Mouse (Mus musculus) cerebellum, adult 8-10 months (tissue): Measurements from ENCODE around the gene Bcl2l13.
"Not testable (repeated sequence)": the region's sequence is repeated elsewhere in the genome, so short reads cannot be mapped to it uniquely, and the experiment has no call there.

Experiments
- DNase-seq: peaks from one replicate; pipeline ENCODE4 v3.0.0; 2022

Gene Bcl2l13

DNA sequence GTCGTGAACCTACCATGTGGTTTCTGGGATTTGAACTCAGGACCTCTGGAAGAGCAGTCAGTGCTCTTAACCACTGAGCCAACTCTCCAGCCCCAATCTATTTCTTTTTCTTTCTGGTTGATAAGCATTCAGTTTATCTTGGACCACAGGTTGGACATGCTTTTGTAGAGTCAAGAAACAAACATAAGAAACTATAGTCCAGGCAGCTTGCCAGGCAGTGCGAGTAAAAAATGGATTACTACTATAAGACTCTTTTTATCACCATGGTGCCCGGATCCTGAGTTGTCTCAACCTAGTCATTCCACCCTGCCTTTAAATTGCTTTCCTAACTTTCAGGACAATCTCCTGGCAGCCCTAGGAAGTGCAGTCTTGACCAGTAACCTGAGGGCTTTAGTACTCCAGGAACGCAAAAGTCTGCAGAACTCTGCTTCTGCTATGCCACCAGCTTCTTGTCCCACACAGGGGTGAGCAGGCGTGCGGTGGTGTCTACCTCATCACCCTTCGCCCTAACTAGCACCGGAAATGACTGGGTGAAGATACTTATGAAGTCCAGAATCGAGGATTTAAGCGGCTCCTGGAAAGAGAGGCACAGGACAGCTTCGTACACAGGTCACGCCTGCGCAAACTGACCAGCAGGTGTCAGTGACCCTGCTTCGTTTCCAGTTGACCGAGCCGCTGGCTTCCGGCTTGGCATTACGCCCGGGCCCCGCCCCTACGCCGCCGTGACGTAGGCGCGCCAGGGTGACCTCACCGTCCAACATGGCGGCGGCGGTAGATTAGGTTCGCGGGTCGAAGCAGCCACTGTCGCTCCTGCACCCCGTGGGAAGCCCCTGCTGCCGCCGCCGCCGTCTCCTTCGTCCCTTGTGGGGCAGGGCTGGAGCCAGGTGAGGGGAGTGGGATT lies at the start of gene Bcl2l13:
Gene Bcl2l13, plus strand, starts transcription at position 739 of the 901 bp plus-strand sequence.
- peak; percentile 95 for DNase-seq

DNA sequence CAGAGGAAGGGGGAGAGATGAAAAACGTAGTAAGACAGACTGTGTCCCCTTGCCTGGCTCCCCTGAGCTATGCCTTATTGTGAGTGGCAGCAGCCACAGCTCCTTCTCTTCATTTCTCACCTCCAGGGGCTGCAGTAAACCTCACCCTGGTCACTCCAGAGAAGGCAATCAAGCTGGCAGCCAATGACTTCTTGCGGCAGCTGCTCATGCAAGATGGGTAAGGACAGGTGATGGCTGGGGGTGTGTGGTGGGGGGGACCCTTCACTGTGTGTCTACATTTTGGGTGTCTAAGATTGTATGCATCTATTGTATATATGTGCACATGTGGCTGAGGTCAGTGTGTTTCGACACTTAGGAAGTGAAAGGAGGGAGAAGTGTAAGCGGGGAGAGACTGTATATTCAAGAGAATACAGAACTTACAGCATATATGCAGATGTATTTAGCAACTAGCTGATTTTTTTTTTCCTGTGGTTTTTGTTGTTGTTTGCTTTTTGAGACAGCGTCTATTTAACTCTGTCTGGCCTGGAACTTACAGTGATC lies 47.9 kb upstream of the Bcl2l13 start:
- no peak for DNase-seq

DNA sequence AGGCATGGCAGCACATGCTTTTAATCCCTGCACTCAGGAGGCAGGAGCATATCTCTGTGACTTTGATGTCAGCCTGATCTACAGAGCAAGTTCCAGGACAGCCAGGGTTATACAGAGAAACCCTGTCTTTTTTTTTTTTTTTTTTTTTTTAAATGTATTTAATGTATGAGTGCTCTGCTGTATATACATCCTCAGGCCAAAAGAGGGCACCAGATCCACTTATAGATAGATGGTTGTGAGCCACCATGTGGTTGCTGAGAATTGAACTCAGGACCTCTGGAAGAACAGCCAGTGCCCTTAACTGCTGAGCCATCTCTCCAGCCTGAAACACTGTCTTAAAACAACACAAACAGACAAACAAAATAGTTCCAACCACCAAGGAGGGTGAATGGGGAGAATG lies 47.1 kb upstream of the Bcl2l13 start:
- no peak for DNase-seq

DNA sequence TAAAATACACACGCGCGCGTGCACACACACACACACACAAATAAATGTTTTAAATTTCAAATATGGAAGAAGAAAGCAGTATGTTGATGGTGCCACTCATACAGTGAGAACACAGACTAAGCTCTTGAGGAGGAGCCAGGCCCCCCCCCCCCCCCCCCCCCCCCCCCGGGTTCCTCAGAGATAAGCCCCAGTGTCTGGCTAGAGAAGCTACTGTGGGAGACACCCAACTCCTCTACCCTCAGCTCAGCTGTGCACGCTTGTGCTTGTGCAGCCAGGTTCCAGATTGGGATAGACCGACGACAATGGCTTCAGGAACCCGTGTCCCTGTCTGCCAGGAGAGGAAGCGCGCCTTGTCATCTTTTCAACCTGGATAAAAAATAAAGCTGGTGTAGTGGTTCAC lies 45.9 kb upstream of the Bcl2l13 start:
- no peak for DNase-seq

DNA sequence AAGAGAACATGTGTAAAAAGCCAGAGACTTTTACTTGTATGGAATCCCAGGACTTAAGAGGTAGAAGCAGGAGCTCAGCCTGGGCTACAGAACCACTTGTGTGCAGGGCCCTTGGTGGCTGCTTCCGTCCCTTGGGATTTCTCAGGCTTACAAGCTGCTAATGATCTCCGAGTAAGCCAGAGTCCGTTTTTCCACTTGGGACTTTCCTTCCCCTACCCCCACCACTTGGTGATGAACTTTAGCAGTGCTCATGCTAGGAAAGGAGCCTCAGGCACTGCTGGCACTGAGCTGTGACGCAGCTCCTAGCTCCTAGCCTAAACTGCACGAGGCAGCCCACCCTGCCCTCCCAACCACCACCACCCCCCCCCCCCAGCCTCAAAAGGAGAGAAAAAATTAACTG lies 45.3 kb upstream of the Bcl2l13 start:
- DNase-seq: no peak

DNA sequence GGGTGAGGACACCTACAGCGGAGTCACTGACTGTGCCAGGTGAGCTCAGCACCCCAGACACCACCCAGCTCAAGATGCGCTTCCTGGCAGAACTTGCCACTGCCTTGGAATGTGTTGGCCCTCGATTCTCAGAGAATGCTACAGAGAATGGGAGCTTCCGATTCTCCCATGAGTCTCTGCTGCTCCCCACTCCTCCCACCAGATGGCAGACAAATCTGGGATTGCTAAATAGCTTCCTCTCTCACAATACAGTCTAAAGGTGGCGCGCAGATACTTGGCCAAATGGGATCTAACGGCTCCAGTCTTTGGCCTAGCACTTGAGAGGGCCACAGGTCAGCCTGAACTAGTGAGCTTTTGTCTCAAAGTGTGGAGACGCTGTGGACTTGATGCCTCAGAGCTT lies 43.1 kb upstream of the Bcl2l13 start:
- no peak for DNase-seq

DNA sequence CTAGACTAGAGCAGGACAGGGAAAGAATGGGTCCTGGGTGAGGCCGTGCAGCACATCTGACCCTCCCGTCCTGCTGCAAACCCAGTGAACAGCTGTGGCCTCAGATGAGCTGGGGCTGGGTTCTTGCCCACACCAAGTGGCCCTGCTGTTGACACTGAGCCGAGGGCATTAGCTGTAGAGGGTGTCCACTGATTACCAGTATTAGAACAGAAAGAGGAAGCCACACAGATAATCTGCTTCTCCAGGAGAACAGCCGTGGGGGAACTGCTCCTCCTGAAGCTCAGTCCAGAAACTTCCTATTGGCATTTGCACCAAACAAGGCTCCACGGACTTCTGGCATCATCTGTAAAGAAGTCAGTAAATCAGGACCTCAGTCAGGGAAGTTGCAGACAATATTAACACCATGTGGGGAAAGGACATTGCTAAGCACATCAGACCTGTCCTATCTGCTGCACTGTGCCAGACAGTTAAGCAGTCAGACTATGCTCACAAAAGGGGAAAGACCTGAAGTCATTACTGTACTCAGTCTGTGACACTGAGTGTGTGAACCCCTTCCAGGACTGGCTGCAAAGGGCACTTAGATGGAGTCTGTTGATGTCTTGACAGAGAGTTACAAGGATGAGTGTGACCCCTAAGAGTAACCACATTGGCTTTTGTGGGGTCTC lies 40.5 kb upstream of the Bcl2l13 start:
- no peak for DNase-seq

DNA sequence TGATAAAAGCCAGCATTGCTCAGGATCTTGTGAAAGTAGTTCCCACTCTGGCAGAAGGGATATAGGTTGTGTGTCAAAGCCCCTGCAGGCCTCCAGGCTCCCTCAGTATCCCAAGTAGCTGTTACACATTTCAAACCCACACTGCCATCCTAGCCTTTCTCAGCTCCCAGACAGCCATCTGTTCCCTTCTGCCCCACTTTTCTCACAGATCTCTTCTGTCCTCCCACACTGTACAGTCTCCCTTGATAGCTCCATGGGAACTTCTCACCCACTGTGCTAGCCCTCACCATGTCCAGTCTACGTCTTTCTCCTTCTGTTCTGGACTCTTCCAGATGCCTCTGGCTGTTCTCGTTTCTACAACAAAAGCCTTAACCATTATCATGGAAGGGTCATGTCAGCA lies 39.9 kb upstream of the Bcl2l13 start:
- DNase-seq: no peak

DNA sequence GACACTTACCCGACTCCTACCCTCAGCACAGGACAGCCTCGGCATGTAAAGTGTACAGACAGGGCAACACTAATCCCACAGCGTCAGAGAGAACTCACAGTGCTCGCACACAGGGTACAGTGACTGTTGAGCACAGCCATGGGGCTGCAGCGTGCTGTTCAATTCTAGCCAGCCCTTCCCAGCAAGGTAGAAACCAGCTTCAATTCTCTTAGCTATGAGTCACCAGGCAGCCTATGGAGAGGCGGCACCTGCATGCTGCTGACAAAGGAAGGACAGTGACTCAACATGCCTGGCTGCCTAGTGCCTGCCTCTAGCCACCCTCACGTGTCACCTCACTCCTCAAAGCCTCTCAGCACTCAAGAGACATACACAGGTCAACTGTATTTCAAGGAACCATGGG lies 38.0 kb upstream of the Bcl2l13 start:
- DNase-seq: peak; percentile 19

DNA sequence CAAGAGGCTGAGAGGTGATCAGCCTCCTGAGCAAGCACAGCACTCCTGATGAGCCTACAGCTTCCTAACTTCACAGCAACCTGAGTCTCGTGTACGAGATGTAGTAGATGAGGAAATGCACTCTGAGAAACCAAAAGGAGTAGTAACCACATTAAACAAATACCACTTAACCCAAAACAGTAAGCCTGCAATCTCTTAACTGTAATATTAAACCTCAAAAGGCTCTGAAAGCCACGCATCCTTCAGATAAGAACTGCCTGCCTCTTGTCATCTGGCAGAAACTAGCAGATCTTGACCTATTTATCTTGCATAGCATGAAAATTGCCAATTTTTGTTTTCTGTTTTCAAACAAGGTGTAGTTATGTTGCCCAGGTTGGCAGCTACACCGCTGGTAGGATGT lies 37.1 kb upstream of the Bcl2l13 start:
- no peak for DNase-seq

DNA sequence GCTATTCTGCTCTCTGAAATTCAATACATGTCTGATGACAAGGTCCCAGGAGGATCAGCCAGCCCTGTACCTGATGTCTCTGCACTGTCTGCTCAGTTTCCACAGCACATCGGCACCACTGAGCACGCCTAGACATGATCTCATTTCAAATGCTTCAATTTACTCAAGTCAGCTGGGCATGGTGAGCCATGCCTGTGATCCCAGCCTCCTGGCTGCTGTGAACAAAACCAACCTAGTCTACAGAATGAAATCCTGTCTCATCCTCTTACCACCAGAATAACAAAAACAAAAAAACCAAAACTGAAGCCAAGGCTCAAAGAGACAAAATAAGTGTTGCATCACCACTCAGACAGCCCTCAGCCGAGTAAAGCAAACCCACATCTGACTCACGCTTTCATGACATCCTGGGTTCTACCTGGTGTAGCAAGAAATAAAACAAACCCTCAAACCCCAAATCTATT lies 36.4 kb upstream of the Bcl2l13 start:
- no peak for DNase-seq

DNA sequence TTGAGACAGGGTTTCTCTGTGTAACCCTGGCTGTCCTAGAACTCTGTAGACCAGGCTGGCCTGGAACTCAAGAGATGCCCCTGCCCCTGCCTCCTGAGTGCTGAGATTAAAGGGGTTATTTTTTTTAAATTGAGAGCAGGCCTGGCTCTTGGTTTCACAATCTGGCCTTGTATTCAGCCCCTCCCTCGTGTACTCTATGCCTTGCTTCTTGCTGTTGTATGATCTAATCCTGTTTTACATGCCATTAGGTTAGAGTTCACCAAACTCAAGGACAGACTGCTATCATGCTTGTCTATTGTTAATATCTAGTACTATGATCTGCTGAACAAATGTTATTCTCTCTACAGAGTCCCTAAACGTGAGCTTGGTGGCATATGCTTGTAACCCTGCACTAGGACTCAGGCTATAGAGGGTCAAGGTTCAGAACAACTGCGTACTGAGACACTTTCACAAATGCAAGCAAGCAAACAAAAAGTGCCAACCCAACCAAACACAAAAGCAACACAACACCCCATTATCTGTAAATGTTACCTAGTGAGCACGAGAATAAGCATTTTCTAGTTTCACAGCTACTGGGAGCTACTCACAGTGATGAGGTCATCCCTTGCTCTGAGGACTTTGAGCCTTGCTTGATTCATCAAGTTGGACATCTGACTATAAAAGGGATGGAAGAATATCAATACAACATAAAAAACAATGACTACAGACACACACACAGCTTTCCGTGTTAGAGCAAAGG lies 28.8 kb upstream of the Bcl2l13 start:
- no peak for DNase-seq

DNA sequence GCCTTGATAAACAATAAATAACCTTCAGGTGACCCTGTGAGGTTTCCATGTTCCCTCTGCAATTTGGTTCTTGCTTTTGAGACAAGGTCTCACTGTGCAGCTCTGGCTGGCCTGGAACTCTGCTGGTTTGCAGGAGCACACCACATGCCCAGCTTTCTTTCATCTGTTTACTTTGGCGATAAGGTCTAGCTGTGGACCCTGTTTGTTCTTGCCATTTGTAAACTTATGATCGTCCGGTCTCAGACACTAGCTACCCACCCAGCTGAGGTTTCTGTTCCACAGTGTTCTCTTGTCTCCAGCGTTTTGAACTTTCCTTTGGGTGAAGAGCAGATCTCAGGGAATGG lies 28.3 kb upstream of the Bcl2l13 start:
- no peak for DNase-seq

DNA sequence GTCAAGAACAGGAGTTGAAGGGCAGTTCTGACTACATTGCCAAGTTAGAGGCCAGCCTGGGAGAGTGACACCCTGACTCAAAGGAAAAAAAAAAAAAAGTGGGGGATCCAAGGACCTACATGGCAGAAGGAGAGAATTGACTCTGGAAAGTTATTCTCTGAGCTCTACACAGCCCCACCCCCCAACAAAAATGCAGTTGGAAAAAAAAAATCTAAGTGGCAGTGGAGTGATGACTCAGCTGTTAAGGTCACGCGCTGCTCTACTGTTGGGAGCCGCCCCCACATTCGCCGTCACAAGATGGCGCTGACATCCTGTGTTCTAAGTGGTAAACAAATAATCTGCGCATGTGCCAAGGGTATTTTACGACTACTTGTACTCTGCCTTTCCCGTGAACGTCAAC lies 24.0 kb upstream of the Bcl2l13 start:
- not testable (repeated sequence) for DNase-seq

DNA sequence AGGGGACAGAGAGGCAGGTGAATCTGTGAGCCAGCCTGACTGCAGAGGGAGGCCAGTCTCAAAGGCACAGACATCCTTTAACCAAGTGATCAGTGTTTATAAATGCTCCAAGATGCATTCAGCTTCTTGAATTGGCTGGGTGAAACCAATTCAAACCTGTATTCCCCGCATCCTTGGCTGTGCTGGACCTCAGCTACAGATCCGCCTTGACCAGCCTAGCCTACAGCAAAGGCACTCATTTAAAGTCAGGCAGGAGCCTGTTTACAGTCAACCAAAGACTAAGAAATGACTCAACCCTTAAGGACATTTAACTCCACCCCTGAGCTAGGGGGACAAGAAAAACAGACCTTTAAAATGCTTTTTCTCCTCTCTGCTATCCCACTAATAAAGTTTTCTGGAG lies 16.7 kb upstream of the Bcl2l13 start:
- no peak for DNase-seq

DNA sequence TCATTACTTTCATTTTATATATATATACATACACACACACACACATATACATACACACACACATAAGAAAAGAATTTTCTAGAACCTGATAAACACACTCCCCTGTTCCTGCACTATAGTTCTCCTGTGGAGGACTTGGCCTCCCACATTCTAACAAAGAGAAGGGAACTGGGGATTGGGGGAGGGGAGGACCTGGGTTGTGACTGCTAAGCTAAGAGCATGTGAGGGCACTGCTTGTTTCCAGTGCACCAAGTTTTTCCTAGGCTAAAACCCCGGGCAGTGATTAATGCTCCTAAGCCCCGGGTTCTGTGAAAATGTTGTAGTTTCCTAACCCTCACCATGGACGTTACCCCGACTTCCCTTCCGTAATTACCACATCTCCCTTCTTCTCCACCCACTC lies 15.9 kb upstream of the Bcl2l13 start:
- no peak for DNase-seq

DNA sequence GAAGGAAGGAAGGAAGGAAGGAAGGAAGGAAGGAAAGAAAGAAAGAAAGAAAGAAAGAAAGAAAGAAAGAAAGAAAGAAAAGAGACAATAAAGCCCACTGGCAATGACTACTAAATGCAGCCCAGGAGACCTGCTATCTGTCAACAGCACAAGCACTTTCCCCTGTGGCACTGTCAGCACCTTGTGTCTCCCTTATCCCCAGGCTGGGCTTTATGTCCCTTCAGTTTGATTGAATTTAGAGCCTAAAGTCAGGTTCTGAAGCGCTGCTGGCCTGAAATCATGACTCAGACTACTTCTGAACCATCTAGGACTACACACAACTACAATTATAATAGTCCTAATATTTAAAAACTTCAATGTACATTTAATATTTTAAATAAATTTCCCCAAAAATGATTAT lies 15.1 kb upstream of the Bcl2l13 start:
- no peak for DNase-seq

DNA sequence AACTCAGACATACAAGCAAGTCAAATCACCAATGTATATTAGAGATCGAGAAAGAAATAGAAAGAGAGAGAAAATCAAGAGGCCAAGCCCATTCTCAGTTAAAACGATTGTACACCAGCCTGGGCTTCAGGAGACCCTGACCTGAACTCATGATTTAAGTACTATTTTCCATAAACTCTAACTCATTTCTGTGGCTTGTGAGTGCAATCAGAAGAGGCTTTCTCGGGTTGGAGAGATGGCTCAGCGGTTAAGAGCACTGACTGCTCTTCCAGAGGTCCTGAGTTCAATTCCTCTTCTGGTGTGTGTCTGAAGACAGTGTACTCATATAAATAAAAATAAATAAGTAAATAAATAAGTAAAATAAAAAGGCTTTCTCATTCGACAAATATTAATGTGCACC lies 14.3 kb upstream of the Bcl2l13 start:
- DNase-seq: no peak

DNA sequence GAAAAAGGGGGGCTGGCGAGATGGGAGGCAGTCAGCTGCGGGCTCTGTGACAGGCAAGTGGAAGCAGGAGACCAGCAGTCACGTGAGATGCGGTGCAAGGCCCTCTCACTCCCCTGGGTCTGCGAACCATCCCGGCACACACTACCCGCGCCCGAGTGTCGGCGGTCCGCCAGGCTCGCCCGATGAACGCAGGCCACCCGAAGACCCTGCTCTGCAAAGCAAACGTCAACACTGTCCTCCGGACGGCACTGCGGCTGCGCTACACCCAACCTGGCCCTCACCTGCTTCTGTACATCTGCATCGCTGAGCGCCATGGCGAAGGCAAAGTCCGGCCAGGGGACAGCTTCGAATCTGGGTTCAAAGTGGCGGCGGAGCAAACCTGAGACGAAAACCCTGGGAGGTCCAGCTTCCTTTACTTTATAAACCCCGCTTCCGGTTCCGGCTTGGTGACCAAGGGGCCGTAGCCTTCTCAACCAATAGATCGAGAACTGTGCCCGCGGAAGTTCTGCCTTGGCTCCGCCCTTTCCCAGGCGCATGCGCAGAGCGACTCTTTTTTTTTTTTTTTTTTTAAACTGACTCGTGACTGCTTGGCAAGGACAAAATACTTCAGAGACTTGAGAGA lies 13.6 kb upstream of the Bcl2l13 start, which contains the start of gene Atp6v1e1:
Gene Atp6v1e1, minus strand, starts transcription at position 487 of the 622 bp plus-strand sequence.
- DNase-seq: peak; percentile 90

DNA sequence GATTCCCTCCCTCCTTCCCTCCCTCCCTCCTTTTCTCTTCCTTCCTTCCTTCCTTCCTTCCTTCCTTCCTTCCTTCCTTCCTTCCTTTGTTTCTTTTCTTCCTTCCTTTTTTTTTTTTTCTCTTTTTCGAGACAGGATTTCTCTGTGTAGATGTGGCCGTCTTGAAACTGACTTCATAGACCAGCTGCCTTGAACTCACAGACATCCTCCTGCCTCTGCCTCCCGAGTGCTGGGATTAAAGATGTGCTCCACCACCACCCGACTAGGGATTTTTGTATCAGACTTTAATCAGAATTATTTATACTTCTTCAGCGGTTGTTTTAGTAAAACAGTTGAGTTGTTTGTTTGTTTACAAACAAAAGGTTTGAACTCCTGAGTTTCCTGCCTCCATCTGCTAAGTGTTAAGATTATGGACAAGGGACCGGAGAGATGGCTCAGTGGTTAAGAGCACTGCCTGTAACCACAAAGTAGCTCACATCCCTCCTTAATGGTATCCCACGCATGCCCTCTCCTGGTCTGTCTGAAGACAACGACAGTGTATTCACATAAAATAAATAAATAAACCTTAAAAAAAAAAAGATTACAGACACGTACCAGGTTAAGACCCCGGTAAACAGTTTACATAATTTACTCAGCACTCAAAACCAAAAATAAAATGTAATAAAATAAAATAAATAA lies 12.9 kb upstream of the Bcl2l13 start:
- peak; percentile 23 for DNase-seq

DNA sequence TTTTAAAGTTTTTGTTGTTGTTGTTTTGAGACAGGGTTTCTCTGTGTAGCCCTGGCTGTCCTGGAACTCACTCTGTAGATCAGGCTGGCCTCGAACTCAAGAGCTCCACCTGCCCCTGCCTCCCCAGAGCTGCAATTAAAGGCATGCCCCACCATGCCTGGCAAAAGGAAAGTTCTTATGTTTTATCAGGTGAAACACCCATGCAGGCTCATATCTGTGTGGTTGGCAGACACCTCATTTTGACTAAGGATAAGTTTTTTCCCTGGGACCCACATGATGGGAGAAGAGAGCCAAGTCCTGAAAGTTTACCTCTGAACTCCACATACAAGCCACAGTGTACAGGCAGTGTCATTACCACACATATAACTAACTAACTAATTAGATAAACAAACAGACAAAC lies 6.0 kb upstream of the Bcl2l13 start:
- no peak for DNase-seq
